Mouse (Mus musculus) cerebellum, adult 2 months (tissue): ENCODE data around the gene Fchsd2.

Source experiments
- CTCF ChIP-seq: fragments of 200-500 bp; IDR thresholded peaks from 2 replicates; pipeline ENCODE4 v1.5.1; 2011; ENCODE audit warnings: low read depth, mild to moderate bottlenecking, control low read depth, low read length, moderate library complexity, borderline replicate concordance; ENCODE audit not compliant: insufficient read depth
- POLR2A ChIP-seq: fragments of 200-500 bp; IDR thresholded peaks from 2 replicates; pipeline ENCODE4 v1.6.1; 2011; ENCODE audit warnings: low read length, control low read depth, borderline replicate concordance; ENCODE audit not compliant: insufficient read depth

GRCm38 (mm10) chr7:101162781-101163180, 70.1 kb downstream of the Fchsd2 start:
- no peak for TF ChIP-seq POLR2A
- no peak for TF ChIP-seq CTCF
